Mouse (Mus musculus) kidney, adult 11 months (tissue): ENCODE measurements at regions not wholly inside any gene's neighbourhood (a gene's known extent, or its start where the extent isn't known, plus 50 kb on each side); places are given as distances from the start of the nearest gene placed in this dataset.
A peak's percentile ranks its signal among the peaks of the same experiment; 100 is the strongest.
"Not testable (repeated sequence)": the region's sequence is repeated elsewhere in the genome, so short reads cannot be mapped to it uniquely, and the experiment has no call there.

Source experiments
- DNase-seq: peaks from one replicate; pipeline ENCODE4 v3.0.0; 2022

DNA sequence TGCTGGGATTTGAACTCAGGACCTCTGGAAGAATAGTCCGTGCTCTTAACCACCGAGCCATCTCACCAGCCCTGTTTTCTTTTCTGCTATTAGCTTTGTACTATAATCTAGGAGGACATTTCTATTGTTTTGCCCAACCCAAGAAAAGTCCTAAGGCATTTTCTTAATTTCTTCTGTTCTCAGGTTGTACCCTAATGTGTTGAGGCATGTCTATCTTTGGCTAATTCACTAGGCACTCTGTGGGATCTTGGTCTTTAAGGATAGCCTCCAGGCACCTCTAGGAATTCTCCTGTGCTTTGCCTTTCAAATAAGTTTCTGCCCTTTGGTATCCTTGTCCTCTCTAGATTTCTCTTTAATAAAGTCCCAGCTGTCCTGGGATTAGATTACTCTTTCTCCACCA is 214.6 kb upstream of the Sesn3 start:
- no peak for DNase-seq

DNA sequence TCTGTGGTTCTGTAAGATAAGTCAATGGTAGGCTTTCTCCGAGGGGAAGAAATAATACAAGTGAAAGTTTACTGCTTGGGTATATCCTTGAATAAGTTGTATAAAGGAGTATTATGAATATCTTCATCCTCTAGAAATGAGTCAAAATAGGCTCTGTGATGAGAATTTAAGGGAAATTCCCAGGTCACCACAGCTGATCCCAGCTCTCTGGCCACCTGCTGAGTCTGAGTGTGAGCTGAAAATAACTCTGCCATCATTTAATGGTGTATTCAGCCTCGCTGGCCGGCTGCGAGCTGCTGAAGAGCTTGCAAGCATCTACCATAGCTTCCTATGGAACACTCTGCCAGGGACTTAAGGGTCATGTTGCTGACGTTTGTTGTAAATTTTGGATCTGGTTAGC is 213.5 kb upstream of the Sesn3 start:
- DNase-seq, result no peak

DNA sequence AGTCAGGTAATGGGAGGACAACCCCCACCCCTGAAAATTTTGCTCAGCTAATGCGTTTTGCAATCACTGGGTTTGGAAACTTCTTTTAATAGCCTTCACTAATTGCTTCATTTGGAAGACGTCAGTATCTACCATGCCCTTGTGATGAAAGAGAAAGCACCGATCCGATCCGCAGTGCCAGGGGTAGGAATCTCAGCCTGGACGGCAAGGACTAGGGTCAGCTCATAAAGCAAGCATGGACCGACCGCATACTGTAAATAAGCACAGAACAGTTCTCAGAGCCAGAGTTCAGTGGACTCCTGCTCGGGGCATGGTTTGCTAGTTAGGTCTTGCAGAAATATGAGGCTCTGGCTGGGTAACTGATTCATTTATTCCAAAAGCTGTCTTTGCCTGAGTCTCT is 213.0 kb upstream of the Sesn3 start:
- peak; percentile 61 for DNase-seq

DNA sequence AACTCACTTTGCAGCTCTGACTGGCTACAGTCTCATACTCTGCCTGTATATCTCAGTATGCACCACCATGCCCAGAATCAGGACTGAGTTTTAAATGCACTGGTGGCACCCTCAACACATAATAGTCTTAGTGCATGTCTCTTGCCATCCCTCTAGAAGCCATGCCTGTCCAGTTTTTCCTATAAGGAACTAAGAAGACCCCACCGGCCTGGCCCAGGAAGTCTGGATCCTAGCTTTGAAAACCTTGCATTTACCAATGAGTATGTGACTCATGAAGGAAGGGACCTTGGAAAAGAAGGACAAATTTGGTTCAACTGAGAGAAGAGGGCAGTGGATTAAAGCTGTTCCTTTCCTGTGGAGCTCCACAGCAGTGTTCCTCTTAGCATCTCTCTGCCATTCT is 212.2 kb upstream of the Sesn3 start:
- no peak for DNase-seq

DNA sequence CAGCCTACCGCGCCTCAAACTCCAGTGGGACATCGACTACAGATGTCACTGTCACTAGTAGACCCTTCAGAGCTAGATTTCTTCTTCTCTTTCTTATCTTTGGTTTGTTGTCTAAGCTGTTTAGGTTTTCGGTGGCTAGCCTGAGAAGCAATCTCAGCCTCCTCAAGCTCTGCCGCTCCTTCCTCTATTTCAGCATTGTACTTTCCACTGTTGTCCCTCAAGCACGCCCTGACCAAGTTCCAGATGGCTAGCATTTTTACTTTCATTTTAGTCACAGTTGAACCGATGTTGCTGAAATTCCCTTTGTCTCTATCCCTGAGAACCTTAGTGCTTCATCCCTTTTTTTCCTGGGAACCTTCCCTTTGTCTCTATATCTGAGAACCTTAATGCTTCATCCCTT is 208.1 kb upstream of the Sesn3 start:
- not testable (repeated sequence) for DNase-seq

DNA sequence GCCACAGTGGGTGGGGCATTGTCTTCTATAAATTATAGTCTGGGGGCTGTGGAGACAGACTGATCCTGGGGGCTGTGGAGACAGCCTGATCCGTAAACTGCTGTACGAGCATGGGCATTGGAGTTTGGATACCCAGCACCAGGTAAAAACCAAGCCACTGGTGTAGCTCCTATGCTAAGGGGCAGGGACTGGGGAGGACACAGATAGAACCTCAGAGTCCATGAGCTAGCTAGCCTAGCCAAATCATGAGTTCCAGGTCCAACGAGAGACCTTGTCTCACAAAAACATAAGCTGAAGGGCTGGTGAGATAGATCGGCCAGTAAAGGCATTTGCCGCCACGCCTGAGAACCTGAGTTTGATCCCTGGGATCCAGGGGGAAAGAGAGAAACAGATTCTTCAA is 205.8 kb upstream of the Sesn3 start:
- DNase-seq, result no peak

DNA sequence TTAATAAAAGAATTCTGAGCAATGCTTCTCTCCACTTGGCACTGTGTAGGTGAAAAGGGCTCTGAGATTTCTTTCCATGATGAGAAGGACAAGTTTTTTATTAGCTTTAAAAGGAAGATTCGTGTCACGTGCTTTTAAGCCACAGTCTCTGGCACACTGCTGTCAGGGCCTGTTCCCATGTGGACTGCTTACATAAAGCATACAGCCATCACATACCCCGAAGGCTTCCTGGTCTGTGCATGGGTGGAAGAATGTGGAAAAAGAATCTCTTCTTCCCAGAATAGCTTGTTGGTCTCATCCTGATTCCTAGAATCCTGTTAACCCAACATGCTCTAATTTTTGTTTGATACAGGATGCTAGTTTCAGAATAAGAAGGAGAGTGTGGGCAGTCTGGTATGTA is 205.1 kb upstream of the Sesn3 start:
- no peak for DNase-seq

DNA sequence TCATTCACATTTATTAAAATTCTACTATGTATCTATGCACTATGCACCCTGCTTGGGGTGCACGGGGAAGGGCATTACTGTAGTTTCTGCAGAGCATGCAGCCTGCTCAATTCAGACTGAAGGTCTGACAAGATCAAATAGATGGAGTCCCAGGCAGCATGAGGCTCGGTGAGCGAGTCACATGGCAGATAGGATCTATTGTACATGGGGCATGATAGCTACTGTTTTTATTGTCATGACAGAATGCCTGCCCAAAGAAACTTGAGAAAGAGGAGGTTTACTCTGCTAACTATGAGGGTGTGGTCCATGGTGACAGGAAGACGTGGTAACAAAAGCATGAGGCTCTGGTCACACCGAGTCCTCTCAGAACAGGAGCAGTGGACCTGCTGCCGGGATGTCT is 203.1 kb upstream of the Sesn3 start:
- no peak for DNase-seq

DNA sequence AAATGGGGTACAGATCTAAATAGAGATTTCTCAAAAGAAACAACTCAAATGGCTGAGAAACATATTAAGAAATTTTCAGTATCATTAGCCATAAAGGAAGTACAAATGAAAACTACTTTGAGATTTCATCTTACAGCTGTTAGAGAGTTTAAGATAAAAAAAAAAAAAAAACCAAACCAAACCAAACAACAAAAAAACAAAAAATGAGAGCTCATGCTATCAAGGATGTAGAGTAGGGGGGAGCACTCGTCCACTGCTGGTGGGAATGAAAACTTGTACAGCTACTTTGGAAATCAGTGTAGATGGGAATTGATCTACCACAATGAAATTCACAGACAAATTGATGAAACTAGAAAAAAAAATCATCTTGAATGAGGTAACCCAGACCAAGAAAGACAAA is 201.9 kb upstream of the Sesn3 start:
- no peak for DNase-seq

DNA sequence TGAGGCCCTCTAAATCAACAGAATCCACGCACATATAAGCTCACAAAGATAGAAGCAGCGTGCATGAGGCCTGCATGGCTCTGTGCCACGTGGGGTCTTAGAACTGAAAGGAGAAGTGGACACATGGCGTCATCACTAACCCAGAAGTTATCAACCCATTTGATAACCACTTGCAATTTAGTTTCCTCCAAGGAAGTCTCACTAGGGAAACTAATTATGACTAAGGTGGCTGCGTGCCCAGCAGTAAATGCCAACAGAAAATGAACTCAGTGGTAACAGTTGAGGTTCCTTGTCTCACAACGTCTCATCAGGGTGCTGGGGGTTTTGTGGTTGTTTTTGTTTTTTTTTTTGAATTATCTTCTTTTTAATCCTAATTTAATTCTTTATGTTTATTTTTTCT is 200.6 kb upstream of the Sesn3 start:
- no peak for DNase-seq

DNA sequence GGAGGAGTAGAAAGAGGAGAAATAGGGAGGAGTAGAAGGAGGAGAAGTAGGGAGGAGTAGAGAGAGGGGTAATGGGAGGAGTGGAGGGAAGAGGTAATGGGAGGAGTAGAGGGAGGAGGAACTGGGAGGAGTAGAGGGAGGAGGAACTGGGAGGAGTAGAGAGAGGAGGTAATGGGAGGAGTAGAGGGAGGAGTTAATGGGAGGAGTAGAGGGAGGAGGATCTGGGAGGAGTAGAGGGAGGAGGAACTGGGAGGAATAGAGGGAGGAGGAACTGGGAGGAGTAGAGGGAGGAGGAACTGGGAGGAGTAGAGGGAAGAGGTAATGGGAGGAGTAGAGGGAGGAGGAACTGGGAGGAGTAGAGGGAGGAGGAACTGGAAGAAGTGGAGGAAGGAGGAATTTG is 200.0 kb upstream of the Sesn3 start:
- DNase-seq, result not testable (repeated sequence)

DNA sequence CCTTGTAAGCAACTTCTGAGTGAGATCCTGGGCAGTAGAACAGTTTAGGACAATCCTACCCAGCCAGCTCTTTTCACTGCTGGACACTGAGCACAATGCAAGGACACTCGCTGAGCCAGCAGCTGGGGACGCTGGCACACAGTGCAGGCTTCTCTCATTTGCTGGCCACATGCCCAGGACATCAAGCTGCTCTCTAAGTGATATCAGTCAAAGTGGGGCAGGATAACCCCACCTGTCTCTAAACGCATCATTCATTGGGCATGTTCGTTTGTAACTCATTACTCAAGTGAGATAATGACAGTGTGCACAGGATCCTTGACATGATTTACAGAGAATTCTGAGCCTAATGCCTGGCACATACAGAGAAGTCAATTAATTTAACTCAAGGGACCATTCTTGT is 199.4 kb upstream of the Sesn3 start:
- DNase-seq, result peak; percentile 20

DNA sequence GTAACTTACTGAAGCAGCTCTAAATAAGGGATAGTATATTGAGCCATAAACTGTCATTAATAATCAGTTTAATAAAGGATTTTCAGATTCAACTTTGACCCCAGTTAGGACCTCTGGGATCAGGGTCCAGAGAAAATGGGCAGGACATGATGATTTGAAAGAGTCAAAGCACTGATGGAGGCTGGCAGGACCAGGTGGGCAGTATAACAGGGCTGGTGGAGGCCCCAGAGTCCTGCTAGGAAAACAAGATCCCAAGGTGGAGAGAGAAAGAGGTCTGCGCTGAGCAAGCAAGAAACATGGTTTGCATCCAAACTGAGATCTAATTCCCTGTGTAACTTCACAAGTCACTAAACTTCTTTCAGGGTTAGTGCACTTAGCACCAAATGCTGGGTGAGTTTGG is 199.0 kb upstream of the Sesn3 start:
- DNase-seq, result no peak

DNA sequence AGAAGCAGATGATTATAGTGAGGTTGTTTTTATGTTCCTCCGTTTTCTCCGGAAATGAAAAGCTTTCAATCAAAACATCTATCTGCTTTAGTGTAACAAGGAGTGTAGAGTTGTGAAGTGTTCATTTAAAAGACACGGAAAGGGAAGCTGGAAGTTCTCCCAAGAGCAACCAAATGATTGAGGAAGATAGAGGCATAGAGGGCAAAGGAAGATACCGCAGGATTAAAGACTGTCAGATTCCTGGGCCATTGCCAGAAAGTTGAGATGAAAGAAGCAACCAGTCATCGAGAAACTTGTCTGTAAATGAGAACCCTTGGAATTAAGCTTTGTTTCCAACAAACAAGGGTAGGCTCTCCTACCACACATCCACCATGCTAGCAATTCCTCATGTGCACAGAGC is 198.1 kb upstream of the Sesn3 start:
- DNase-seq, result no peak

DNA sequence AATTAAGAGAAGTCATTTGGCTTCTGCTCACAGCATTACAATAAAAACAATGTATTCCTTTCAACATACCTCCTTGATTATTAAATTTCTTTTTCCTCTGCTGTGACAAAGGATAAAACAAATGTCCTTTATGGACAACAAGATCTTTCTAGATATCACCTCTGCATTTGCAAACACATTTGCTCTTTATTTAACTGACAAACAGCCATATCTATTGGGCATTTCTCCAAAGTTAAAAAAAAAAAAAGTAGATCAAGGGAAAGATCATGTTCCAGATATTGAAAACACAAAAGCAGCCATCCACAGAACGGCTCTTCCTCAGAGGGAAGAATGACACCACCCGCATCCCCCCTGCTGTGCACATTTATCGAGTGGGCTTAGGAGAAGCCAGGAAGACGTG is 193.7 kb upstream of the Sesn3 start:
- no peak for DNase-seq

DNA sequence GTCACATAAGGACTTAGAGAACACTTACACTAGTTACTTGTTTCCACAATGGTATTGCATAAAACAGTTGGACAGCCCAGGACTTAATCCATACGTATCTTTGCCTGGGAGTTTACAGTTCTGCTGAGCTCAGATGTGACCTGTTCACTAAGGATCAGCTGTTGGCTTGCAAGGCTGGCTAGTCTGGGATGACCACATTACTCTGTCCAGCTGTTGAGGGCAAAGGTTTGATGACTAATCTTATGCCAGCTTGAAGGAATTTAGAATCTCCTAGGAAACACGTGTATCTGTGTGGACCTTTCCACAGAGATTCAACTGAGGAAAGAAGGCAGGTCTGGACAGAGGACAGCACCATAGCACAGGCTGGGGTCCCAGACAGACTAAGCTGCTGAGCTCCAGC is 188.7 kb upstream of the Sesn3 start:
- DNase-seq, result peak; percentile 31

DNA sequence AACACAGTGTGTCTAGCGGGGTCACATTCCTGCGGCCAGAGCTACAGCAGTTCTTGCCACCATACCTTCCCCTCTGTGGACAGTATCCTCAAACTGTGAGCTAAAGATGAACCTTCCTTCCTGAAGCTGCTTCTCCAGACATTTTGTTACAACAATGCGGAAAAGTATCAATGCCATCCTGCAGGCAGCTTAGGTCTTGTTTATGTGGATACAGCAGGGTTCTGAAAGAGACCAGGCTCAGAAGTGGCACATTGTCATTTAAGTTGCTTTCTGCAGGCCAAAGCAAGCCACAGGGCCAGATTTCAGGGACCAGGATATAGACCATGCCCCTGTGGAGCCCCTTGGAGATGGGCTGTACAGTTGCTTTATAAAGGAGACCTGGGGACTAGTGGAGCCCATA is 188.3 kb upstream of the Sesn3 start:
- no peak for DNase-seq

DNA sequence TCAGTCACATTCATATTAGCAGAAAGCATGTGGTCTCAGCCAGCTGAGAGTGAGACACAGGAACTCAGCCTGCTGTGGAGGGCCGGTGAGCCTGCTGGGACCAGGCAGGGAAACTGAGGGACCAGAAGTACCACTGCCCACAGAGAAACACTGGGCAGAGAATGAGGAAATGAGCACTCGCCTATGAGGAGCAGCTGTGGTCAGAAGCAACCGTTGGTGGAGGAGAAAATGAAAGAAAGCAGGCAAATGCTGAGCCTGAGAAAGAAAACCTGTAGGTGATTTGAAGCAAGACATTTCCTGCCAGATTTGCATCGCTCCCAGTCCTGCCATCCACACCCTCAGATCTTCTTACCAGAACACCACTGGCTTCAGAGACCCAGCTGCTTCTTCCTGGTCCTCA is 187.0 kb upstream of the Sesn3 start:
- DNase-seq, result no peak

DNA sequence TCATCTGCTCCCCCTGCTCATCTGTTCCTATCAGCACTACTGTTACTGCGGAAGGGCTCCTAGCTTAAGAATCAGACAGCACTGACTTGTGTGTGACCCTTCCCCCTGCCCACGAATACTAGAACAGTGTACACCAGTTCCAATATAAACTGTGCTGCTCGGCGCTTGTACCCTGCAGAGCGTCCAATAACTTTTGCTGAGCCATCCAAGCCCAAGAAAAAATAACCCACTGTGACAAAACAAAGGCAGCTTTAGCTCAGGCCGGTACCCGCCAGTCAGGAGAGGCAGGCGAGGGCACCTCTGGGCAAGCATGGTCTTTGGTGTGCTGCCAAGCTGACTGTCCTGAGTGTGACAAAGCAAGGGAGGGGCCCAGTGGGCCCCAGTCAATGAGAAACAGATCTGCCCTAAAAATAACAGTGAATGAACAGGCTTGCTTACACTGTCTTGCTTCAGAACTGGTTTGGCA is 185.0 kb upstream of the Sesn3 start:
- peak; percentile 51 for DNase-seq

DNA sequence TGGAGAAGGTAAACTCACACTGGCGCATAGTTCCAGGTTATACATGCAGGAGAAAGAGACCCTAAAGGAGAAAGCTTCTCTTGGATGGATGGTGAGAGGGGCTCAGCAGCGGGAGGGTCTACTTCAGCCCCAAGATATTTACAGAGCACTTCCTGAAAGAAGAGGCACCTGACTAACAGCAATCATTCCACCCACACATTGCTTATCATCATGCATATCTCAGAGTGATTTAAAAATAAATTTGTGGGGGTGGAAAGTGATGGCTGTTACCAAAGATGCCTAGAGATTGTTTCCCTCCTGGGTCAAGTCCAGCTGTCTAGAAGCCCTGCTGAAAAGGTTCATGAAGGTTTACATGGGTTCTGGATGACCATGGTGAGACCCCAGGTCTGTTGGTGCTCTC is 184.4 kb upstream of the Sesn3 start:
- no peak for DNase-seq

DNA sequence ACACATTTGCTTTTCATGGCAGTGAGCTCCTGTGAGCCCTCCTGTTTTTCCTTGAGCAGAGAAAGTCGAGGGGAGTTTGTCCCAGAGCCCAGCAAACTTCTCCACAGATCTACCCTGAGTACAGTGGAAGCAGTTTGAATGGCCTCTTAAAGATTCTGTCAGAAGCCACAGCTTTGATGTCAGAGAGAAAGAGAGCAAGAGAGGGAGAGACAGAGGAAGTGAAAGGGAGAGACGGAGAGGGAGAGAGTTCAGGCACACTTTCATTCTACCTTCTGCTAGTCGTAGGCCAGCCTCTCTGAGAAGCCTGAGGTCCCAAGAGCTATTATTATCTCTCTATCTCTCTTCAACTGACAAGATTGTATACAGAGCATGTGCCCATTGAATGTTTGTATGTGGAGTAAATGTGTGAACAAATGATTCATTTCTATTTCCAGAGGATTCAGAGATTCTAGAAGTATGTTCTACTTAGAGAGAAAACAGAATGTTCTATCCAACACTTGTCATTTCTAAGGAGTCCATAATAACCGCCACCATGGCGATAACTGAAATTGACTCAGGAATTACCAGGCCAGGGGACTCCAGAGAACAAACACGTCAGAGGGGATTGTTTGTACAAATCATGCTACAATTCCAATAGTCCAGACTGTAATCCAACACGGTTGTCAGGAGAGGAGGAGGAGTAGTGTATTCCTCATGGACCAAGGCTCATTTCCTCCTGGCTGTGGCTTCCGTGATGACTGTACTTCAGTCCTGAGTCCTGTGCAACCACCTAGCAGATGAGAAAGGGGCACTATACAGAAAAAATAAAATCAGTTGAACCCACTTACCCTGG is 183.6 kb upstream of the Sesn3 start:
- no peak for DNase-seq

DNA sequence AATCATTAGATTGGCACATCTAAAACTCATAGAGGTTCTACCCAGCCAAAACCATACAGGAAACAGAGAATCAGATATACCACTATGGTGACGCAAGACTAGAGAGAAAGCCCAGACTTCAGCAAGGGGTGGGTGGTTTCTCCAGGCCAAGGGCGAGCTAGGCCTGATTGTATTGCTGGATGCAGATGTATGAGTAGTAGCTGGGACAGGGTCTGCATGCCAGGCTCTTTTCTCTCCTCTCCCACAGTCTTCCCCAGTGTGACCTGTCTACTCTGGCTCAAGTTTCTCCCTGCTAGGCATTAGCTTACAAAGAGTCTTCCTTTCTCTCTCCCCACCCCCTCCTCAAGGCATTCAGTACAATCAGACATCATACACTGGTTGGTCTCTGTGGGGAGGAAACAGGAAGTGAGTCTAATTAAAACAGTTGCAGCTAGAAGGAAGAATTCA is 181.8 kb upstream of the Sesn3 start:
- DNase-seq, result no peak

DNA sequence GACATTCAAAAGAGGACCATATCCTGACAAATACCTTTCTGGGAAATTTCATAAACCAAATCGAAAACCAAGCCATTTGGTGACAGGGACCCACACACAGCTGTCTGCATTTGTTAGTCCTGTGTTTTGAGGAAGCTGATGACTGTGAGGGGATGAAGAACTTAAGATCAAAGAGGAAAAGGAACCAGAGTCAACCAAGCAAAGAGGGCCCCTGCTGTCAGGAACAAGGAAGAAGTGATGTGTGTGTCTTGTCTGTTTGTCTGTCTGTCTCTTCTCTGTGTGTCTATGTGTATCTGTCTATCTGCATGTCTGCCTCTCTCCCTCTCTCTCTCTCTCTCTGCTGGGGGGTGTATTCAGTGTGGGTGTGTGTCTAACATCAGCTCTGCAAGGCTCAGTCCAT is 171.3 kb upstream of the Sesn3 start:
- no peak for DNase-seq

DNA sequence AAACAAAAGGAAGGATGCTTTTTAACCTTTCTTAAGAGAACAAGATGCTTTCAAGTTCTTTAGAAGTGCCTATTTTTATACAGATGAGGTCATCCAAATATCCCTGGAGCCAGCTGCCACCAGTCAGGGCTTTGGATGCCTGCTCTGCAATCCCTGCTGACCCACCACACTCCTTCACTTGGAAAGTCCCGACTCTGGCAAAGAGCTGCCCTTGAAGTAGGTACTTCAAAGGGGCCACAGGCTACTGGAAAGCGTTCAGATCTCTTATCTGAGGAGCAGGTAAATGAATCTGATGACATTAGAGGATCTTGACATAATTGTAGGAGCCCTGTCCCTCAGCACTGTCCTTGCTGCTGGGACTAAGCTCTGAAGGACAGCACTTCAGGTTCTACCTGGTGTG is 169.9 kb upstream of the Sesn3 start:
- no peak for DNase-seq

DNA sequence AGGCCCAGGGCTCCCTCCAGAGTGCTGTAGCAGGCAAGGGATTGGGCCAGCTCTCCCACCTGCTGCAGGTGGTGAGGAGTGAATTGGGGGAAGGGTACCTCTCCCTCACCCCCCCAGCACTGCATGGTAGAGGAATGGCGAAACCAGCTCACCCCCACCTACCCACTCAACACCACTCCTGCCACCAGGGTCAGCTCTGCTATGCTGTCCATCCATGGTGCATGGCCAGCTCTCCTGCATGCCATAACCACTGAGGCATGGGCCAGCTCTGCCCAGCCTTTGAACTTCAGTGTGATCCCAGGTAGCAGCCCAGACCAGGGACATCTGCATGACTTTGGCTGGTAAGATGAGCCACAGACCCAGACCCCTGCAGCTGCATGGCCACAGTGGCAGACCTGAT is 168.5 kb upstream of the Sesn3 start:
- DNase-seq, result no peak
